Mouse (Mus musculus) megakaryocyte, adult 5-6 weeks (primary cell): ENCODE data around the gene Arhgap35. TPM values are rescaled to one million over a fixed set of nuclear protein-coding genes. Genes with fewer than 3 reads are reported as not detected.

Source experiments
- ATAC-seq: 2 replicates; pipeline ENCODE4 v1.8.0; 2016; ENCODE audit warnings: mild to moderate bottlenecking, inconsistent platforms; ENCODE audit not compliant: poor library complexity, severe bottlenecking
- total RNA-seq, 2 experiments: library from RNA; stranded (forward) in 1 of 2; stranded (reverse) in 1 of 2; fragments of 153-499, 151-499 nt in 1 of 2; fragments of 221-1000, 200-1000 nt in 1 of 2; gene quantifications; 2 replicates each; pipeline versions ENCODE4 v1.2.3 to v1.2.4; 2015 to 2017

Arhgap35 gene
- total RNA-seq, 2 experiments from 2014 or later, result 2.6 to 3.9 TPM

DNA sequence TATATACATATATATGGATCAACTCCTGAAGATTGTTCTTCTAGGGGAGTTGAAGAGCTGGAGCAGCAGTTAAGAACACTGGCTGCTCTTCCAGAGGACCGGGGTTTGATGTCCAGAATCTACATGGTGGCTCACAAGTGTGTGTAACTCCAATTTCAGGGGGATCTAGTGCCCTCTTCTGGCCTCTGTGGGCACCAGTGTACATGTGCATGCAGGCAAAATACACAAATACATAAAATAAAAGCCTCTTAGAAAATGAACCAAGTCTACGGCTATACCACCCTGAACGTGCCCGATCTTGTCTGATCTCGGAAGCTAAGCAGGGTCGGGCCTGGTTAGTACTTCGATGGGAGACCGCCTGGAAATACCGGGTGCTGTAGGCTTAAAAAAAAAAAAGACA, 143.2 kb downstream of the Arhgap35 start:
- no peak for ATAC-seq

DNA sequence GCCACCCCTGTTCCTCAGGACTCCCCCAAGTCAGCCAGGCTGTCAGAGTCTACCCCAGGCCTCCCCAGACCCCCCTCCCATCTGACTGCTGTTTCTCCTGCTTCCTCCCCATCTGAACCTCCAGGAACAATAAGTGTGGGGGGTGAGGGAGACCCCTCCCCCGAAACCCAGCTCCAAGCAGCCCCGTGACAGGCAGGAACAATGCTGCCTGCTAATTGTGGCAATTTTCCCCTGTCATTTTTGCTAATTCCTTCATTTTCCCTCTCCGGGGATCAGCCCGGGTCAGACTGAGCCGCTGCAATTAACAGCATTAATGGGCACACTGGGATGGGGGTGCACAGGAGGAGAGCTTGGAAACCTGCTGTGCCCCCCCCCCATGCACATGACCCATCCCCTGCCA, 146.7 kb downstream of the Arhgap35 start:
- no peak for ATAC-seq

DNA sequence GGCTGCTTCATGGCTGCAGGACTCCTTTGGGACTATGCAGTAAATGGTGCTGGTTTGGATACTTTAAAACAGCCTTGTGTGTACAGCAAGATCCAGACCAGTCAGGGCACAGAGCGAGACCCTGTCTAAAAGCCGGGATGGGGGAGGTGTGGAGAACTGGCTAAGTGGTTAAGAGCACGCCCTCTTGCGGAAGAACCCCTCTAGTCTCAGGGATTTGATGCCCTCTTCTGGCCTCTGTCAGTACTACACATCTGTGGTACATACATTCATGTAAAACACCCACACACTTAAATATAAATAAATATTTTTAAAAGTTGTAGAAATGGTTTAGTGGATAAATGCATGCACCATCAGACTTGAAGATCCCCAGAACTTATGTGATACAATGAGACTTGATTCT, 148.2 kb downstream of the Arhgap35 start:
- ATAC-seq, result 0 out of 2 replicates have a peak, but pooled peaks have one; percentile 36

DNA sequence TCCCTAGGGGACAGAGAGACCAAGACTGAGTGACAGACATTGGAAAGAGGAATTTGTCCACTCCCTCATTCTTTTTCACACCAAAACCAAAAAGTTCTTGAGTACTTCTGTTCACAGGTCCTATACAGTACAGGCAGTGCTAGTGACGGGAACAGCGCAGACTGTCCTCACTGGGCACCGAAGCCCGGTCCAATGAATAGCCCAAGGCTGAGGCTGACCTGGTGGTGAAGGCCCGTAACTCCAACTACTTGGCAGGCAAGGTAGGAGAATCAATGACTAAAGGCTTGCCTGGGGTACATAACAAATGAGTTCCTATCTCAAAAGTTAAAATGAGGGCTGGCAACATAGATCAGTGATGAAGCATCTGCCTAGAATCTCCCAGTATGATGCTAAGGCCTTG, 149.2 kb downstream of the Arhgap35 start:
- ATAC-seq, result no peak

DNA sequence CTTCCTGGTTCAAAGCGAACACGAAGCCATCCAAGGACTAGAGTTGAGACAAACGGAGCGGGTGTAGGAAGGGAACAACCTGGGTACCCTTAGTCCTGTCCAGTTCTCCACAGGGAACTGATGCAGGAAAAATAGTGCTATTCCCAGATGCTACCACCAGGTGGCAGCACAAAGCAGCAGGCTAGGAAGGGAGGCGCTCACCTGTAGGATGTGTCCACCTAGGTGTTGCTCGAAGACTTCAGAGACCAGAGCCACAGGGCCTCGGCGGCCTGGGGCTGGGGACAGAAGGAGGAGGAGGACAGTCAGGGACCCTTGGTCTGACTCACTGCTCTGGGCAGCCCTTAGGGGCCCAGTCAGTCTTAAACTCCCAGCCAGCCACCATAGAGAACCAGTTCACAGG, 149.6 kb downstream of the Arhgap35 start:
- ATAC-seq, result peak; percentile 64

DNA sequence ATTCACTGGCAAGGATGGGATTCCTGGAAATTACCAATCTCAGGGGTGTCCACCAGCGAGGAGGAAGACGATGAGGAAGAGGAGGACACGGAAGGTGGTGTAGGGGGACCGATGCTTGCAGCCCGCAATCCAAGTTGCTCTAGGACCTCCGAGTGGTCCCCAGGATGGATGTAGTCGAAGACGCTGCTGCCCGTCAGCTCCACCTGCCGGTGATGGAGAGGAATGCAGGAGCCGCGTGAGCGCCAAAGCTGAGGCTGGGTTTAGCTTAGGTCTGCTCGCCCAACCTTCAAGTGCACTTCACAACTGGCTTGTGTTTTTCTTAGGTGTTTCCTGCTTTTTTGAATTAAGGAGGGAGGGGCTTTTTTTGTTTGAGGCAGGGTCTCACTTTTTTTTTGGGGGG, 151.6 kb downstream of the Arhgap35 start:
- ATAC-seq, result peak; percentile 87

DNA sequence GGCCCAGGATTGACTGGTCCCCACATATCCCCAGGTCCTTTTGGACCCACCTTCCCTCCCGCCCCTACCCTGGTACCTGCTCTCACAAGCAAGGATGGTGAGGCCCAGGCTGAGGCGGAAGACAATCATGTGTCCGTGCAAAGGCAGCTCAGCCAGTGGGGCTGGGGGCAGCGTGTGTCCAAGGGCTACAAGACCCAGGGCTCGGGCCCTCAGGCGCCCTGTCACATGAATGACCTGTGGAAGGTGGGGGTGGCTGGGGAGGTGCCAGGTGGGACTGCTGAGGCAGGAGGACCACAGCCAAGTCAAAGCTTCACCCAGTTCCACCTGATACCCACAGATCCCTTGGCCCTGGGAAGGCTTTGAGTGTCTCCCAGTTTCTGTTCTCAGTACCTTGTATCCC, 153.1 kb downstream of the Arhgap35 start:
- no peak for ATAC-seq

DNA sequence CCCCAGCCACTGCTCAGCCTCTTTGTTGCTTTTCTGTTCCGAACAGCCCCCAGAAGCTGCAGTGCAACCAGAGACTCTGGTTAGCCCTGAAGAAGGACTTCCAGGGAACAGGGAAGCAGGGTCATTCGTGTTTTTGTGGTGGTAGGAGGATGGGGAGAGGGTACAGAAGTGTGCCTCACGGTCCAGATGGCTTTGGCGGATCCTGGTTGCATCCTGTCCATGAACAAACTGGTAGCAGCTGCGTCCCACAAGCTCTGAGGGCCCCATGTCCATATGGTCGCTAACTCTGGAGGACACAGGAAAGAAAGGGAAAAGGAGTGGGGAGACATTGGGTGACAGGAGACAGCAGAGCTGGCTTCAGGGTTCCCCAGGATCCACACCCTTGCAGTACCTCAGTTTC, 153.6 kb downstream of the Arhgap35 start:
- ATAC-seq, result no peak

DNA sequence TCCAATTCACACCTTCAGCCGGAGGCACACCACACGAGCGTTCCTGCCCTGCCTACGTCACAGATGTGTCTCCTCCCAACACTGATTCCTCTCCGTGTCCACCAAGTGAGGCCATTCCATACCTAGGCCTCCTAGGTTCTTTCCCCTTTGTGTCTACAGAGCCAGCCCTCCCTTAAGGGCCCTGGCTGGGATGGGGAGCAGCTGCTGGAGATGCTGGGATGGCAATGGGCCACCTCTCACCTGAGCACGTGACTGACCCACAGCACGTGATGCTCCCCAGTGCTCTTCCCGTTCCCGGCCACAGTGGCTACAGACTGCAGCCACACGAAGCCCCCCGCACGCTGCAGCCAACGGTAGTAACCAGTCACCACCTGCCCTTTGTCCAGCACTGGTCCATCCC, 154.2 kb downstream of the Arhgap35 start:
- no peak for ATAC-seq

DNA sequence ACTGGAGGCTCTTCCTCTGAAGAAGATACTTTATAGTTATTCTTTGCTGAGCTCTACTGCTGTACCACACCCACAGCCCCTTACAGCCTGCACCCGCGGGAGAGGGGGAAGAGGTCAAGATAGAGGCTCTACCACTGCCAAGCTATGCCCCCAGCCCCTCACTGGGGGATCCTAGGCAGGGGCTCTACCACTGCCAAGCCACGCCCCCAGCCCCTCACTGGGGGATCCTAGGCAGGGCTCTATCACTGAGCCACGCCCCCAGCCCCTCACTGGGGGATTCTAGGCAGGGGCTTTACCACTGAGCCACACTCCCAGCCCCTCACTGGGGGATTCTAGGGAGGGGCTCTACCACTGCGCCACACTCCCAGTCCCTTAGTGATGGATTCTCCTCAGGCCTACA, 158.5 kb downstream of the Arhgap35 start:
- ATAC-seq, result no peak

DNA sequence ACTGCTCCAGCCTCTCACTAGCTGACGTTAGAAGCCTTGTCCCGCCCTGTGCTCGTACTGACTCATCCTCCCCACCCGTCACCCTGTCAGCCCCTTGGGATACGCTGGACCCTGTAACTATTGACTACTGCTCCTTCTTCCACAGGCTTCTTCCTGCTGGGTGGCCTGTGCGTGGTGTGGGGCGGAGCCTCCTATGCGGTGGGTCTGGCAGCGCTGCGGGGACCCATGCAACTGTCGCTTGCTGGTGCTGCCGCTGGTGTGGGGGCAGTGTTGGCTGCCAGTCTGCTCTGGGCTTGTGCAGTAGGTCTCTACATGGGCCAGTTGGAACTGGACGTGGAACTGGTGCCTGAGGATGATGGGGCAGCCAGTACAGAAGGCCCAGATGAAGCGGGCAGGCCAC, 159.8 kb downstream of the Arhgap35 start:
- no peak for ATAC-seq

DNA sequence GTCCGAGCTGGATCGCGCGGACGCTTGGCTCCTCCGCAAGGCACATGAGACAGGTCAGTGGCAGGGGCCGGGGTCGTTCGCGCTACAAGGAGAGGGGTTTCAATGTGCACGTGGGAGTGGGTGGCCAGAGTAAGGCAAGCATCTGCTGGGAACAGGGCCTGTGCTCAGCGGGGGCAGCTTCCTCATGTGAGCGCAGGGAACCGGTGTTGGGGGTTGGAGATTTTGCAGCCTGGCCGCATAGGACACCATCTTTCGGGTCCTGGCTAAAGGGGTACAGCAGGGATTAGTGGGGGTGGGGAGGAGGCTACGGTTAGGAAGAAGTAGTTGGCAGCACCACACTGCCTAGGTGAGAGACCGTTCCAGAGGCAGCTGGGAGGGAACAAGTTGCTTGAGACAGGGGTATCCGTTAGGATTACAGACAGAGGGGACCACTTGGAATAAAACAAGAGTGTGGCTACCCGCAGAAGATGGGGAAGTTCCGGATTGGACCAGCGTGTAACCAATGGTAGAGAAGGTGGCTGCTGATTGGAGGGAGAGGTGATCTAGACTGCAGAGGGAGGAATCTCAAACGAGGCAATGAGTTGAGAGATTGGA, 161.6 kb downstream of the Arhgap35 start:
- peak; percentile 34 for ATAC-seq

DNA sequence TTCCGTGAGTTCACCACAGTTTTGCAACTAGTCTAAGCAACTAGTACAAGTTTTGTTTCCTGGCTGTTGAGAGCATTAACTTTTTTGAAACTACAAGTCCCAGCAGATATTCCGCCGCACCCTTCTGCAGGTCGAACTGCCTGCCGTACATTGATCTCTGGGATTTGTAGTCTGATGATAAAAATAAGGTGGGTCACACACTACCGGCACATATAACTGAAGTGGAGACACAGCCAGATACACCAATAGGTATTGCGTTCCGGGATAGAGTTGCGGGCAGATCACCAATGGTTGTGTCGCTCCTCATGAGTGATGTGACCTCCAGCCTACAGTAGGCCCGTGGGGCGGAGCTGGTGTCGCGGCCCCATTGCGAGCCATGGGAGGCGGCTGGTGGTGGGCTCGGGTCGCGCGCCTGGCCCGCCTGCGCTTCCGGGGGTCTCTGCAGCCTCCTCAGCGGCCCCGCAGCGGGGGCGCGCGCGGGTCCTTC, 162.2 kb downstream of the Arhgap35 start, which contains the start of gene Tmem160:
Gene Tmem160 (plus strand): TSS at position 193 of the 487 bp plus-strand sequence.
- peak; percentile 98 for ATAC-seq

DNA sequence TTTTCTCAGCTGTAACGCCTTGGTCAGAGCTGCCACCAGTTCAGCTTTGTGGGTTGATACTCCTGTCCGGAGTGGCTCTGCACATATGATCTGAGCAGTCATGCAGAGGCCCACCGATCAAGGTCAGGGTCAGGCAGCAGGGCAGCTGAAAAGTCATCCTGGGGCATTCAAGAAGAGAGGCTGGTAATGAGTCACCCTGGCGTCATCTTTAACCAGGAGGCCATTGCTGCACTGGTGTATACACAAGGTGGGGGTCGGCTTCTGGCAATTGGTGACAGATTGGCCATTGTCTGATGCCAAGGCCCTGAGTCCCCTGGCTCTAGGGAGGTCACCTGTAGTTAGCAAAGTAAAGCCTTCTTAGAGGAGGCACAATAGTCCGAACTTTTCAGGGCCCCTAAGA, 163.1 kb downstream of the Arhgap35 start:
- ATAC-seq, result no peak

Other genes with a start within 250 kb of the Arhgap35 start
- gene Sae1, start 227.2 kb downstream of the Arhgap35 start, total RNA-seq (2015), result 49.1 and 55.1 TPM in 2 replicates
- gene Sae1, start 227.2 kb downstream of the Arhgap35 start, total RNA-seq (2017), result 267 and 278 TPM in 2 replicates
- gene Zc3h4, start 214.1 kb downstream of the Arhgap35 start, total RNA-seq (2015), result 25.3 and 28.0 TPM in 2 replicates
- 20.6 and 34.0 TPM in 2 replicates for gene Zc3h4, start 214.1 kb downstream of the Arhgap35 start, total RNA-seq (2017)
- gene Tmem160, start 162.2 kb downstream of the Arhgap35 start, total RNA-seq (2015), result 24.2 and 33.1 TPM in 2 replicates
- gene Tmem160, start 162.2 kb downstream of the Arhgap35 start, total RNA-seq (2017), result 10.7 and 12.8 TPM in 2 replicates
- not detected in 2 replicates for gene Npas1, start 137.3 kb downstream of the Arhgap35 start, total RNA-seq (2015)
- gene Npas1, start 137.3 kb downstream of the Arhgap35 start, total RNA-seq (2017), result not detected in 2 replicates
- not detected in 2 replicates for gene Ceacam15, start 60.7 kb upstream of the Arhgap35 start, total RNA-seq (2015)
- gene Ceacam15, start 60.7 kb upstream of the Arhgap35 start, total RNA-seq (2017), result not detected in 2 replicates
- not detected in 2 replicates for gene Ceacam9, start 106.9 kb upstream of the Arhgap35 start, total RNA-seq (2015)
- not detected in 2 replicates for gene Ceacam9, start 106.9 kb upstream of the Arhgap35 start, total RNA-seq (2017)
- 205 and 210 TPM in 2 replicates for gene Ap2s1, start 123.4 kb upstream of the Arhgap35 start, total RNA-seq (2015)
- 81.5 and 95.7 TPM in 2 replicates for gene Ap2s1, start 123.4 kb upstream of the Arhgap35 start, total RNA-seq (2017)
- gene Slc1a5, start 166.3 kb upstream of the Arhgap35 start, total RNA-seq (2015), result 48.1 and 55.7 TPM in 2 replicates
- 27.8 and 28.4 TPM in 2 replicates for gene Slc1a5, start 166.3 kb upstream of the Arhgap35 start, total RNA-seq (2017)
- 25.7 and 27.6 TPM in 2 replicates for gene Strn4, start 200.9 kb upstream of the Arhgap35 start, total RNA-seq (2015)
- gene Strn4, start 200.9 kb upstream of the Arhgap35 start, total RNA-seq (2017), result 45.9 and 50.0 TPM in 2 replicates
- 8.1 and 12.4 TPM in 2 replicates for gene Fkrp, start 201.7 kb upstream of the Arhgap35 start, total RNA-seq (2015)
- gene Fkrp, start 201.7 kb upstream of the Arhgap35 start, total RNA-seq (2017), result 8.1 and 10.6 TPM in 2 replicates
- gene Prkd2, start 227.9 kb upstream of the Arhgap35 start, total RNA-seq (2015), result 8.8 and 14.0 TPM in 2 replicates
- gene Prkd2, start 227.9 kb upstream of the Arhgap35 start, total RNA-seq (2017), result 9.4 and 10.1 TPM in 2 replicates